Mouse (Mus musculus): ENCODE results near the gene Tlcd2. TPM values are rescaled to one million over a fixed set of nuclear protein-coding genes. Genes with fewer than 3 reads are reported as not detected.

The Tlcd2 gene
- polyA plus RNA-seq, 1 experiment from 2014 or later: 9.8 TPM

DNA sequence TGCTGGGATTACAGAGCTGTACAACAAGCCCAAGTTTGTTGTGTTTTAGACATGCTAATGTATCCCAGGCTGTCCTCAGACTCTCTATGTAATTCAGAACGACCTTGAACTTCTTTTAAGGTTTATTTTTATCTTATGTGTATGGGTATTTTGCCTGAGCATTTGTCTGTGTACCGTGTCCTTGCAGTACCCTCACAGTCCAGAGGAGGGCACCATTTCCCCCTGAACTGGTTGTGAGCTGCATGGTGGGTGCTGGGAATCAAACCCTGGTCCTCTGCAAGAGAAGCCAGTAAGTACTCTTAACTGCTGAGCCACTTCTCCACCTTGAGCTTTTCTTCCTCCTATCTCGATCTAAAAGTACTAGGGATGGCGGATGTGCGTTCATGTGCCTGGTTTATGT is 27.4 kb upstream of the Tlcd2 start:
- H3K27ac ChIP-seq: no peak overlapping the region
- 87% methylated on average over 5 of the region's 5 CpGs for WGBS
- H3K4me1 ChIP-seq: no peaks in the 10 kb centered on the region
- no peaks in the 10 kb centered on the region for H3K9me3 ChIP-seq (replicated peaks)
- no peak overlapping the region for H3K4me3 ChIP-seq
- no peaks in the 10 kb centered on the region for H3K36me3 ChIP-seq
- no peak for DNase-seq (ENCODE audit: low spot score)
- H3K27me3 ChIP-seq (ENCODE audit: low read depth, poor library complexity, severe bottlenecking): no peaks in the 10 kb centered on the region

DNA sequence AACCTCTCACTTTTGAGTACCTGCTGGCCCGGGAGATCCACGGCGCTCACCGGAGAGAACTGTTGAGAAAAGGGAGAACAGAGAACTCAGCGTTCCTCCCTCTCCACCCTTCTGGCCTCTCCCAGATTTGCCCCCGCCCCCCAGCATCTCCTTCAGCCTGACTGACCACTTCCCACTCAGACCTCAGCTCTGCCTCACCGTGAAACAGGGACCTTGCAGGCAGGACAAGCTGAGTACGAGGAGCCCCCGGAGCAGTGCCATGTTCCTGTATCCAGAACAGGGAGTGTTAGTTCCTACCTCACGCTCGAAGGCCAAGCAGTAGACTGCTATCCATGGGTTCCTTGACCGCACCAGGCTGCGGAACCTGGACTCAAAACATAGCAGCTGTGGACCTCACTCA is 23.3 kb upstream of the Tlcd2 start:
- Histone ChIP-seq H3K27me3 (ENCODE audit: low read depth, poor library complexity, severe bottlenecking) (no peaks in the 10 kb centered on the region), H3K36me3 (peaks cover 10% of the 10 kb centered on the region), H3K4me1 (no peaks in the 10 kb centered on the region), H3K9me3 (replicated peaks) (no peaks in the 10 kb centered on the region), H3K27ac (no peak overlapping the region), H3K4me3 (no peak overlapping the region)
- WGBS: 84% methylated on average over 13 of the region's 13 CpGs
- DNase-seq (ENCODE audit: low spot score): no peak

DNA sequence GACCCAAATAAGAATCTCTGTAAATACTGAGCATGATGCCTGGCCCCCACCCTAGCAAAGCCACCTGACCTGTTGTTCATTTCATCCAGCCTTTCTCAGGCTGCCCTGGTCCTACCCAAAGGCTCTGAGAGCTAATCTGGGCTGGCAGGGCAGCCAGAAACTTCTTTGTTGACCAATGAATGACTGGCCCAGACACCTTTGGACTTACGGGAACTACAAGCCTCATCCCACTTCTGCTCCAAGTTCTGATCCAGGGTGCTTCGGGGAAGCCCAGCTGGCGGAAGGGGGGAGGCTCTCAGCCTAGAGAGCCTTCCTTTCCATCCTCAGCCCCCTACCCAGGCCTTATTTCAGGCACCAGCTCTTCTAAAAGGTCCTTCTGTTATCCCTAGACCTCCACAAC is 22.7 kb upstream of the Tlcd2 start:
- WGBS: 96% methylated on average over 3 of the region's 3 CpGs
- H3K4me3 ChIP-seq: no peak overlapping the region
- no peak for DNase-seq (ENCODE audit: low spot score)
- no peak overlapping the region for H3K27ac ChIP-seq
- H3K4me1 ChIP-seq: peaks cover 4% of the 10 kb centered on the region
- H3K27me3 ChIP-seq (ENCODE audit: low read depth, poor library complexity, severe bottlenecking): no peaks in the 10 kb centered on the region
- no peaks in the 10 kb centered on the region for H3K9me3 ChIP-seq (replicated peaks)
- peaks cover 10% of the 10 kb centered on the region for H3K36me3 ChIP-seq

DNA sequence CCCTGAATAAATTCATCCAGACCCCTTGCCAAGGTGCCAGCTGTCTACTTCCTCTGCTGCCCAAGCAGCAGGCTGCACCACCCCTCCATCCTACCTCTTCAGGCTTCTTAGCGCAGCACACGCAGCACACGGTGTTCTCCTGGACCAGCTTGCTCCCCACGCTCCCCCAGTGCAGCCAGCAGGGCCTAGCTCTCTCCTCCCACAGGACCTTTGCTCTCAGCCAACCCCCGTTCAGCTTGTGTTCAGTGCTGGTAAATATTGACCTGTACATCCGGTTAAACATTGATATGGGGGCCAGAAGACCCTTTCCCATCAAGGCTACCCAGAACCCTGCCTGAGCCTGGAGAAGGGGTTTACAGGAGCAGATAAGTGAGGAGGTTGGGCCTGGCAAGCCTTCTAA is 22.2 kb upstream of the Tlcd2 start, which contains the start of gene Serpinf2:
Serpinf2 (minus strand) TSS at position 229 of the 400 bp plus-strand sequence.
- Histone ChIP-seq H3K27me3 (ENCODE audit: low read depth, poor library complexity, severe bottlenecking) (no peaks in the 10 kb centered on the region), H3K27ac (no peak within 1 kb of the TSS), H3K4me1 (peaks cover 8% of the 10 kb centered on the region), H3K36me3 (peaks cover 11% of the 10 kb centered on the region), H3K9me3 (replicated peaks) (no peaks in the 10 kb centered on the region), H3K4me3 (no peak within 1 kb of the TSS)
- no peak for DNase-seq (ENCODE audit: low spot score)
- 88% methylated on average over 6 of the region's 6 CpGs for WGBS

- peaks cover 12% of the 10 kb centered on the region for H3K4me1 ChIP-seq
- H3K9me3 ChIP-seq (replicated peaks): no peaks in the 10 kb centered on the region
- no peaks in the 10 kb centered on the region for H3K27me3 ChIP-seq (ENCODE audit: low read depth, poor library complexity, severe bottlenecking)
- WGBS: 97% methylated on average over 3 of the region's 3 CpGs
- no peak overlapping the region for H3K27ac ChIP-seq
- H3K4me3 ChIP-seq: no peak overlapping the region
- peaks cover 15% of the 10 kb centered on the region for H3K36me3 ChIP-seq
- no peak for DNase-seq (ENCODE audit: low spot score)
Observed at GRCm38 (mm10) chr11:75439951-75440350, 21.6 kb upstream of the Tlcd2 start.

- WGBS: 83% methylated on average over 7 of the region's 7 CpGs
- DNase-seq (ENCODE audit: low spot score): no peak
- peaks cover 12% of the 10 kb centered on the region for H3K4me1 ChIP-seq
- no peaks in the 10 kb centered on the region for H3K27me3 ChIP-seq (ENCODE audit: low read depth, poor library complexity, severe bottlenecking)
- H3K4me3 ChIP-seq: no peak overlapping the region
- no peak overlapping the region for H3K27ac ChIP-seq
- H3K36me3 ChIP-seq: peaks cover 18% of the 10 kb centered on the region
- no peaks in the 10 kb centered on the region for H3K9me3 ChIP-seq (replicated peaks)
Observed at GRCm38 (mm10) chr11:75441034-75441433, 20.5 kb upstream of the Tlcd2 start.

DNA sequence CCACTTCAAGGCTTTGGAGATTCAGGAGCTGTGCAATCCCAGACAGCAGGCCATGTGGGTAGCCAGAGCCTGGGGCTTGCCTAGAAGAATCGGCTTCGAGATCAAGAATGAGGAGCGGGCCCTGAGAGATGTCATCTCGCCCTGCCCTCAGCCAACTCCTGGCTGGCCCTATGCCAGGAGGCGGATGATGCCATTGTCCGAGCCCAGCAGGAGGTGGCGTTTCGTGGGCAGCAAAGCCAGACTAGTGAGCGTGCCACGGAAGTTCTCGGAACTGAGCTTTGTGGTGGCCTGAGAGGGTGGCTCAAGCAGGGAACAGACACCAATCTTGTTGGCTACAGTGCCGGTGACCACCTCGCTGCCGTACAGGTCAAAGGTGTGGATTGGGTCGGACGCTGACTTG is 19.9 kb upstream of the Tlcd2 start:
- WGBS: 93% methylated on average over 16 of the region's 16 CpGs
- Histone ChIP-seq H3K27ac (no peak overlapping the region), H3K9me3 (replicated peaks) (no peaks in the 10 kb centered on the region), H3K27me3 (ENCODE audit: low read depth, poor library complexity, severe bottlenecking) (no peaks in the 10 kb centered on the region), H3K36me3 (peaks cover 19% of the 10 kb centered on the region), H3K4me1 (peaks cover 12% of the 10 kb centered on the region), H3K4me3 (no peak overlapping the region)
- DNase-seq (ENCODE audit: low spot score): no peak

- Histone ChIP-seq H3K9me3 (replicated peaks) (no peaks in the 10 kb centered on the region), H3K4me3 (no peak overlapping the region), H3K36me3 (peaks cover 36% of the 10 kb centered on the region), H3K27me3 (ENCODE audit: low read depth, poor library complexity, severe bottlenecking) (no peaks in the 10 kb centered on the region), H3K4me1 (peaks cover 12% of the 10 kb centered on the region), H3K27ac (no peak overlapping the region)
- no peak for DNase-seq (ENCODE audit: low spot score)
- WGBS: 44% methylated on average over 8 of the region's 8 CpGs
Observed at GRCm38 (mm10) chr11:75443711-75444110, 17.8 kb upstream of the Tlcd2 start.

DNA sequence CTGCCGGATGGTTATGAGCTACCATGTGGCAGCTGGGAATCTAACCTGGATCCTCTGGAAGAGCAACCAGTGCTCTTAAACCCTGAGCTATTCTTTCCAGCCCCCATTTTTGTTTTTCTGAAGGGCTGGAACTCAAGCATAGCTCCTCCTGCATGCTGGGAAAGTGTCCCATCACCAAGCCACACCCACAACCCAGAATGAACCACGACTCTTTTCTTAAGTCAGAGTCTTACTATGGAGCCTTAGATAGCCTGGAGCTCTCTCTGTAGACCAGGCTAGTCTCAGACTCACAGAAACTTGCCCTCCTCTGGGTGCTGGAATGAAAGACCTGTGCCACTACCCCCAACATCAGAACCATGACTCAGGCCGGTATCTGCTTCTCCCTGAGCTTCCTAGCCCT is 12.9 kb upstream of the Tlcd2 start:
- H3K27ac ChIP-seq: no peak overlapping the region
- H3K36me3 ChIP-seq: peaks cover 46% of the 10 kb centered on the region
- DNase-seq (ENCODE audit: low spot score): no peak
- no peak overlapping the region for H3K4me3 ChIP-seq
- H3K9me3 ChIP-seq (replicated peaks): no peaks in the 10 kb centered on the region
- WGBS: 85% methylated on average over 3 of the region's 3 CpGs
- H3K4me1 ChIP-seq: peaks cover 16% of the 10 kb centered on the region
- peaks cover 6% of the 10 kb centered on the region for H3K27me3 ChIP-seq (ENCODE audit: low read depth, poor library complexity, severe bottlenecking)

DNA sequence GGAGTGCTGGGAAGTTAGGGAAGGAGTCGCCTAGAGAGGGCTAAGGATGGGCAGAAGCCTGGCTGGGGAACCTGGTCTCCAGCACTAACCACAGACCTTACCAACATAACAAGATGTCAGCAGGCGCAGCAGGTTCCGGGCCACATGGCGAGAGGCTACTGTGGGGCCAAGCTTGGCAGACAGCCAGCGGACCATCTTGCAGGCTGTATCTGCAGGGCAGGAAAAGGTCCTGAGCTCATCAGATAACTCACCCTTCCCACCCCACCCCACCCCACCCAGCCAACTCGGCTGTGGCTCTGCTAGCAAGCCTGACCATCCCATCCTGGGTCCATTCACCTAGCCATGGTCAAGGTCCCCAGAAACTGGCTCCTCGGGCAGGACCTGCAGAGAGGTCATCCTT is 11.8 kb upstream of the Tlcd2 start:
- H3K27ac ChIP-seq: 0 out of 2 replicates have a peak overlapping the region, but pooled peaks have one; percentile 14
- peaks cover 42% of the 10 kb centered on the region for H3K36me3 ChIP-seq
- H3K9me3 ChIP-seq (replicated peaks): no peaks in the 10 kb centered on the region
- DNase-seq (ENCODE audit: low spot score): no peak
- H3K4me1 ChIP-seq: peaks cover 17% of the 10 kb centered on the region
- H3K27me3 ChIP-seq (ENCODE audit: low read depth, poor library complexity, severe bottlenecking): peaks cover 8% of the 10 kb centered on the region
- 90% methylated on average over 7 of the region's 7 CpGs for WGBS
- no peak overlapping the region for H3K4me3 ChIP-seq

DNA sequence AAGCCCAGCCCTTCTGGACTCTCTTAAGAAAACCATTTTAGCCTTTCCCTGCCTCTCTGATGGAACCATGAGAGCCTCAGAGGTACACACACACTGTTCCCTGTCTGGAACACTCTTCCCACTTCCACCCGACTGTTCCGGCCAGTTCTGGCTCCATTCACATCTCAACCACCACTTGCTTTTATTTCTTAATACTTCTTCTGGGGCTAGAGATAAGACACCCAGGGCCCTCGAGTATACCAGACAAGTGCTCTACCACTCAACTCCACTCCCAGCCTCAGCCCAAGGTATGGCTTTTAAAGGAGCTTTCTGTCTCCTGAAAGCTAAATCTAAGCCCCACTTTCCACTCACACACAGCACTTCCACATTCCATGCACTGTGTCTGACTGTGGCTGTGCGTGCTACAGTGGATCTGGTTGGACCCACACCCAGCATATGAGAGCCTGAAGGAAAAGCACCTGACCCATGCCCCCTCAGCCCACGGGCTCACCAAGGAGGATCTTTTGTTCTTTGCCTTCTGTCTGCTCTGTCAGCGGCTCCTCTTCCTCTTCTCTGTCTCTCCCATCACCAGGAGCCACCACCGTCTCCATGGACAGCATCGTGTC is 11.1 kb upstream of the Tlcd2 start:
- WGBS: 88% methylated on average over 8 of the region's 8 CpGs
- peaks cover 24% of the 10 kb centered on the region for H3K4me1 ChIP-seq
- H3K9me3 ChIP-seq (replicated peaks): no peaks in the 10 kb centered on the region
- H3K36me3 ChIP-seq: peaks cover 42% of the 10 kb centered on the region
- DNase-seq (ENCODE audit: low spot score): no peak
- peaks cover 8% of the 10 kb centered on the region for H3K27me3 ChIP-seq (ENCODE audit: low read depth, poor library complexity, severe bottlenecking)
- 0 out of 2 replicates have a peak overlapping the region, but pooled peaks have one; percentile 19 for H3K27ac ChIP-seq
- H3K4me3 ChIP-seq: no peak overlapping the region

DNA sequence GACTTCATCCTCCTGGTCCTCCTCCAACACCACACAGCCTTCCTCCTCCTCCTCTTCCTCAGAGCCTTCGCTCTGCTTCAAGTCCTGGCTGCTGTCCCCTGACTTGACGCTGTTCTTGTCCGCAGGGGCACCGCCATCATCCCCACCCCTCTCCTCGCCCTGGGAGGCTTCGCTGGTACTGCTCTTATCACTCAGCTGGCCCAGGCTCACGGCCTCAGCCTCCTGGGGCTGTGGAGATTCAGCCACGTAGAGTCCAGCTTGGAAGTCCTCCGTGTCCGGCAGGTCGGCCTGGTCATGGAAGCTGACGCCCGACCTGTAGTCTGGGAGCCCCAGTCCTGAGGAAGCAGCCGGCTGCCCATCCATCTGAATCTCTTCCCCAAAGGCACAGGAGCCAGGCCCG is 10.6 kb upstream of the Tlcd2 start:
- Histone ChIP-seq H3K27me3 (ENCODE audit: low read depth, poor library complexity, severe bottlenecking) (peaks cover 8% of the 10 kb centered on the region), H3K4me1 (peaks cover 24% of the 10 kb centered on the region), H3K4me3 (no peak overlapping the region), H3K9me3 (replicated peaks) (no peaks in the 10 kb centered on the region), H3K36me3 (peaks cover 38% of the 10 kb centered on the region), H3K27ac (no peak overlapping the region)
- WGBS: 90% methylated on average over 15 of the region's 15 CpGs
- DNase-seq (ENCODE audit: low spot score): no peak

DNA sequence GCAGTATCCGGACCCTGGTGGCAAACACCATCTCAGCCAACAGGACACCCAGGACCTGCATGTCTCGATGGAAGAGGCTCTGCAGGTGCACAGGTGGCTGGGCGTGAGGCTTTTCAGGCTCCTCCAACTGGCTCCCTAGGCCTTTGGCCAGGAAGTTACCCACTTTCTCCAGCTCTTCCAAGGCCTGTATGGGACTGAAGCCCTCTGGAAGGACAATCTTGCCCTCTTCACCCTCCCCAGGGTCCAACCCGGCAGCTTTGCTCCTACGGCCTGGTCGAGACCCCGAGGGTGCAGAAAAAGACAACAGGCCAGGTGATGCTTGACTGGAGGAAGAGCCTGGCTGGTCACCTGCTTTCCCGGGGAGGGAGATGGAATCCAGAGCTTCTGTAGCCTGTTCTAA is 9.4 kb upstream of the Tlcd2 start:
- Histone ChIP-seq H3K9me3 (replicated peaks) (no peaks in the 10 kb centered on the region), H3K36me3 (peaks cover 33% of the 10 kb centered on the region), H3K4me1 (peaks cover 24% of the 10 kb centered on the region), H3K27me3 (ENCODE audit: low read depth, poor library complexity, severe bottlenecking) (peaks cover 8% of the 10 kb centered on the region), H3K4me3 (no peak overlapping the region), H3K27ac (no peak overlapping the region)
- WGBS: 91% methylated on average over 8 of the region's 8 CpGs
- DNase-seq (ENCODE audit: low spot score): no peak
